ENCODE assay signal across 8 mouse cellular contexts in genomic region chr4:32656918-32657662, GRCm38 (mm10). TPM values are rescaled to one million over a fixed set of nuclear protein-coding genes. Genes with fewer than 3 reads are reported as not detected.
A peak's percentile ranks its signal among the peaks of the same experiment; 100 is the strongest.
DNase-seq lines count a peak whose midpoint lies in the region; ATAC-seq lines count a peak whose summit lies in the region.

Mdn1 (plus strand) TSS chr4:32657119.

- peak within 1 kb of the TSS; percentile 76 for H3K9ac ChIP-seq in hindbrain, embryonic 12.5 days

- WGBS in hindbrain, embryonic 12.5 days = under 1% methylated on average over 67 of the region's 68 CpGs

- peak within 1 kb of the TSS; percentile 80 for H3K4me2 ChIP-seq in hindbrain, embryonic 12.5 days (replicated peaks)

- no peaks in the 10 kb centered on the region for H3K27me3 ChIP-seq in hindbrain, embryonic 12.5 days

- peak within 1 kb of the TSS; percentile 76 for H3K27ac ChIP-seq in hindbrain, embryonic 12.5 days

- no peaks in the 10 kb centered on the region for H3K9me3 ChIP-seq in hindbrain, embryonic 12.5 days (replicated peaks)

- H3K4me1 ChIP-seq in hindbrain, embryonic 12.5 days = peaks cover 7% of the 10 kb centered on the region

- peak; percentile 95 for DNase-seq in NIH3T3 (ENCODE audit: low read depth)
- DNase-seq in cerebellum, postnatal 10 days = peak; percentile 98 to 99
- peak; percentile 94 to 97 for DNase-seq in frontal cortex, postnatal 10 days (ENCODE audit: low spot score in 2 of 2)
- DNase-seq in layer of hippocampus, postnatal 14 days (ENCODE audit: low spot score in 2 of 2) = peak; percentile 96 to 98
- peak; percentile 96 for DNase-seq in lung, postnatal 14 days
- DNase-seq in retina, adult 2 months (ENCODE audit: low read depth, low spot score) = peak; percentile 88
- peak; percentile 93 to 95 for DNase-seq in thymus, postnatal 36 days

- H3K4me3 ChIP-seq in hindbrain, embryonic 12.5 days = peak within 1 kb of the TSS; percentile 95

- peak; percentile 93 for ATAC-seq in hindbrain, embryonic 12.5 days (ENCODE audit: low FRiP score)

- peaks cover 10% of the 10 kb centered on the region; the same call in 1 of the 2 replicates for H3K36me3 ChIP-seq in hindbrain, embryonic 12.5 days

RNA-seq across cellular contexts. Expression of gene Mdn1, which starts in this region (rescaled TPM):
- 15.9 and 17.5 TPM in 2 replicates for polyA plus RNA-seq in hindbrain, embryonic 12.5 days (2016; fragmentation: Nextera tagmentation; extraction: Ambion mirVana)
- total RNA-seq in layer of hippocampus, postnatal 14 days (2021) = 10 to 100 TPM; 30.0 to 35.0 TPM

Comparison
In these comparisons a context has a peak if more than half of its experiments do, and no peak if none do; other contexts are left out.
1. Peak in every context shown above with its lines: DNase-seq, ATAC-seq, H3K4me3 ChIP-seq and H3K27ac ChIP-seq.